Mouse (Mus musculus): Measurements from ENCODE around the gene Tulp4.

DNA sequence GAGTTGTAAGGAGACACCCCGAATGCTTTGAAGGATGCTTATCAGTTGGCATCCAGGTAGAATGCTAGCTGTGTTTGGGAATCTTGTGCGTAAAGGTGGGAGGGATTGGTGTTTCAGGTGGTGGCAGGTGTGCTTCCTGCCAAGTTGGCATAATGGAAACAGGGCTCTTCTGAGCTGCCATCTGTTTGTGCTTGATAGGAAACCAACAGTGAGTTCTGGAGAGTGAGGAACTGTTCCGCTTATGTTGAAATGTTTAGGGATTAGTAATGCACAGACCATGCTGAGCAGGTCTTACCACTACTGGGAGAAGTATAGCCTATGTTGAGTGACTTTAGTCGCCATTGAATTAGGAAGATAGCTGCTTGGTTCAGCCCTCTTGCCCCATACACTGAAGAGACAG is 12.6 kb downstream of the Tulp4 start:
- TF ChIP-seq CTCF (IDR thresholded peaks at IDR 0.05; ENCODE audit: borderline replicate concordance, insufficient read depth, low read depth, low read length) (no peak; the same call in 1 of the 2 replicates), POLR2A (IDR thresholded peaks at IDR 0.05; ENCODE audit: borderline replicate concordance, insufficient read depth, low read length) (no peak)
